Mouse (Mus musculus): ENCODE data around the gene Ablim2. TPM values are rescaled to one million over a fixed set of nuclear protein-coding genes. Genes with fewer than 3 reads are reported as not detected.

Ablim2 gene
- polyA plus RNA-seq, 1 experiment from 2014 or later = 1.3 TPM

- Histone ChIP-seq H3K9me3 (no peaks in the 10 kb centered on the region), H3K4me3 (no peak overlapping the region), H3K36me3 (no peaks in the 10 kb centered on the region), H3K4me1 (replicated peaks) (peaks cover 93% of the 10 kb centered on the region), H3K27ac (peak overlapping the region; percentile 90), H3K27me3 (ENCODE audit: insufficient read depth, poor library complexity, severe bottlenecking) (no peaks in the 10 kb centered on the region)
- DNase-seq (ENCODE audit: low spot score) = no peak
- WGBS = 33% methylated on average over 8 of the region's 8 CpGs
Measured at GRCm38 (mm10) chr5:35918387-35918786, 160.7 kb downstream of the Ablim2 start.

GRCm38 (mm10) chr5:35920076-35920475 lies 162.4 kb downstream of the Ablim2 start:
- peak; percentile 51 for DNase-seq (ENCODE audit: low spot score)
- peak overlapping the region; percentile 90 for H3K27ac ChIP-seq
- H3K4me3 ChIP-seq = no peak overlapping the region
- H3K4me1 ChIP-seq (replicated peaks) = peaks cover 99% of the 10 kb centered on the region
- WGBS = 43% methylated on average over 4 of the region's 4 CpGs
- no peaks in the 10 kb centered on the region for H3K36me3 ChIP-seq
- H3K27me3 ChIP-seq (ENCODE audit: insufficient read depth, poor library complexity, severe bottlenecking) = no peaks in the 10 kb centered on the region
- no peaks in the 10 kb centered on the region for H3K9me3 ChIP-seq

- Histone ChIP-seq H3K27me3 (ENCODE audit: insufficient read depth, poor library complexity, severe bottlenecking) (no peaks in the 10 kb centered on the region), H3K36me3 (no peaks in the 10 kb centered on the region), H3K4me3 (no peak overlapping the region), H3K27ac (peak overlapping the region; percentile 90), H3K9me3 (no peaks in the 10 kb centered on the region), H3K4me1 (replicated peaks) (peaks cover 99% of the 10 kb centered on the region)
- DNase-seq (ENCODE audit: low spot score) = no peak
Measured at GRCm38 (mm10) chr5:35920557-35920956, 162.9 kb downstream of the Ablim2 start.

GRCm38 (mm10) chr5:35921141-35921540 lies 163.5 kb downstream of the Ablim2 start:
- no peaks in the 10 kb centered on the region for H3K36me3 ChIP-seq
- H3K27ac ChIP-seq = peak overlapping the region; percentile 90
- H3K27me3 ChIP-seq (ENCODE audit: insufficient read depth, poor library complexity, severe bottlenecking) = no peaks in the 10 kb centered on the region
- H3K4me3 ChIP-seq = 0 out of 2 replicates have a peak overlapping the region, but pooled peaks have one; percentile 7
- 75% methylated on average over 6 of the region's 6 CpGs for WGBS
- no peaks in the 10 kb centered on the region for H3K9me3 ChIP-seq
- peaks cover 99% of the 10 kb centered on the region for H3K4me1 ChIP-seq (replicated peaks)
- no peak for DNase-seq (ENCODE audit: low spot score)

GRCm38 (mm10) chr5:35921595-35922254 lies 164.0 kb downstream of the Ablim2 start:
- Histone ChIP-seq H3K36me3 (no peaks in the 10 kb centered on the region), H3K27me3 (ENCODE audit: insufficient read depth, poor library complexity, severe bottlenecking) (no peaks in the 10 kb centered on the region), H3K4me1 (replicated peaks) (peaks cover 99% of the 10 kb centered on the region), H3K9me3 (no peaks in the 10 kb centered on the region), H3K27ac (peak overlapping the region; percentile 90), H3K4me3 (peak overlapping the region; percentile 7; the same call in 1 of the 2 replicates)
- WGBS = 37% methylated on average over 10 of the region's 10 CpGs
- peak; percentile 58 for DNase-seq (ENCODE audit: low spot score)

- Histone ChIP-seq H3K27ac (0 out of 2 replicates have a peak overlapping the region, but pooled peaks have one; percentile 5), H3K4me1 (replicated peaks) (peaks cover 100% of the 10 kb centered on the region)
Measured at GRCm38 (mm10) chr5:35923448-35923847, 165.8 kb downstream of the Ablim2 start.

GRCm38 (mm10) chr5:35925171-35925634 lies 167.5 kb downstream of the Ablim2 start:
- DNase-seq (ENCODE audit: low spot score) = peak; percentile 52

More at GRCm38 (mm10) chr5:35923448-35923847, 165.8 kb downstream of the Ablim2 start:
- H3K27me3 ChIP-seq (ENCODE audit: insufficient read depth, poor library complexity, severe bottlenecking) = no peaks in the 10 kb centered on the region
- H3K4me3 ChIP-seq = no peak overlapping the region
- 87% methylated on average over 6 of the region's 6 CpGs for WGBS
- H3K36me3 ChIP-seq = no peaks in the 10 kb centered on the region
- DNase-seq (ENCODE audit: low spot score) = no peak
- no peaks in the 10 kb centered on the region for H3K9me3 ChIP-seq

GRCm38 (mm10) chr5:35926511-35926910 lies 168.8 kb downstream of the Ablim2 start:
- Histone ChIP-seq H3K27me3 (ENCODE audit: insufficient read depth, poor library complexity, severe bottlenecking) (no peaks in the 10 kb centered on the region), H3K4me3 (no peak overlapping the region), H3K4me1 (replicated peaks) (peaks cover 75% of the 10 kb centered on the region), H3K27ac (peak overlapping the region; percentile 79), H3K9me3 (no peaks in the 10 kb centered on the region), H3K36me3 (no peaks in the 10 kb centered on the region)
- WGBS = 80% methylated on average over 8 of the region's 8 CpGs
- DNase-seq (ENCODE audit: low spot score) = no peak

More at GRCm38 (mm10) chr5:35925171-35925634, 167.5 kb downstream of the Ablim2 start:
- Histone ChIP-seq H3K4me3 (no peak overlapping the region), H3K27ac (peak overlapping the region; percentile 79), H3K36me3 (no peaks in the 10 kb centered on the region), H3K4me1 (replicated peaks) (peaks cover 84% of the 10 kb centered on the region), H3K27me3 (ENCODE audit: insufficient read depth, poor library complexity, severe bottlenecking) (no peaks in the 10 kb centered on the region), H3K9me3 (no peaks in the 10 kb centered on the region)
- 53% methylated on average over 12 of the region's 12 CpGs for WGBS

- WGBS = 71% methylated on average over 5 of the region's 5 CpGs
- peaks cover 49% of the 10 kb centered on the region for H3K4me1 ChIP-seq (replicated peaks)
Measured at GRCm38 (mm10) chr5:35931296-35931695, 173.6 kb downstream of the Ablim2 start.

GRCm38 (mm10) chr5:35933059-35933458 lies 175.4 kb downstream of the Ablim2 start:
- Histone ChIP-seq H3K27ac (no peak overlapping the region), H3K9me3 (no peaks in the 10 kb centered on the region), H3K4me3 (no peak overlapping the region), H3K36me3 (peaks cover 18% of the 10 kb centered on the region), H3K27me3 (ENCODE audit: insufficient read depth, poor library complexity, severe bottlenecking) (no peaks in the 10 kb centered on the region), H3K4me1 (replicated peaks) (peaks cover 36% of the 10 kb centered on the region)
- no peak for DNase-seq (ENCODE audit: low spot score)
- WGBS = 83% methylated on average over 10 of the region's 10 CpGs

More at GRCm38 (mm10) chr5:35931296-35931695, 173.6 kb downstream of the Ablim2 start:
- no peak overlapping the region for H3K4me3 ChIP-seq
- H3K36me3 ChIP-seq = peaks cover 10% of the 10 kb centered on the region
- no peak overlapping the region for H3K27ac ChIP-seq
- no peaks in the 10 kb centered on the region for H3K9me3 ChIP-seq
- H3K27me3 ChIP-seq (ENCODE audit: insufficient read depth, poor library complexity, severe bottlenecking) = no peaks in the 10 kb centered on the region
- DNase-seq (ENCODE audit: low spot score) = no peak

Other genes with a start within 250 kb of the Ablim2 start
- gene Cpz, start 232.2 kb upstream of the Ablim2 start, polyA plus RNA-seq (2016; fragmentation: Nextera tagmentation; extraction: Ambion mirVana) = 4.7 and 5.0 TPM in 2 replicates
- gene Trmt44, start 182.8 kb upstream of the Ablim2 start, polyA plus RNA-seq (2016; fragmentation: Nextera tagmentation; extraction: Ambion mirVana) = 8.2 and 9.1 TPM in 2 replicates
- 10.9 and 14.2 TPM in 2 replicates for gene Acox3, start 174.8 kb upstream of the Ablim2 start, polyA plus RNA-seq (2016; fragmentation: Nextera tagmentation; extraction: Ambion mirVana)
- gene Htra3, start 78.1 kb upstream of the Ablim2 start, polyA plus RNA-seq (2016; fragmentation: Nextera tagmentation; extraction: Ambion mirVana) = 5.4 and 8.9 TPM in 2 replicates
- gene Sh3tc1, start 17.9 kb upstream of the Ablim2 start, polyA plus RNA-seq (2016; fragmentation: Nextera tagmentation; extraction: Ambion mirVana) = 3.3 and 4.7 TPM in 2 replicates
- gene Afap1, start 135.4 kb downstream of the Ablim2 start, polyA plus RNA-seq (2016; fragmentation: Nextera tagmentation; extraction: Ambion mirVana) = 38.6 and 56.5 TPM in 2 replicates